Mouse (Mus musculus) G1E (cell line): ENCODE measurements around the gene Socs3. TPM values are rescaled to one million over a fixed set of nuclear protein-coding genes. Genes with fewer than 3 reads are reported as not detected.

Experiments used
- polyA plus RNA-seq: library from polyadenylated mRNA; stranded (reverse); fragments of >175 nt; gene quantifications from 2 replicates; pipeline ENCODE4 v1.2.3, GENCODE M21; 2012
- total RNA-seq, 2 experiments: library from RNA; stranded (forward) in 1 of 2; stranded (reverse) in 1 of 2; fragments of 200-1000 nt in 1 of 2; fragments of >200 nt in 1 of 2; fragmentation: Nextera tagmentation in 1 of 2; gene quantifications; 2 replicates each; pipeline ENCODE4 v1.2.3; 2014 to 2017

Socs3 gene
- total and polyA plus RNA-seq, 3 experiments: 2.9 to 3.8 TPM; not detected in 1

Other genes with a start within 250 kb of the Socs3 start
- gene Tmc8, start 188.0 kb downstream of the Socs3 start, total RNA-seq (2014; fragmentation: Nextera tagmentation): 8.5 and 43.8 TPM in 2 replicates
- 3.4 and 4.6 TPM in 2 replicates for gene Tmc8, start 188.0 kb downstream of the Socs3 start, total RNA-seq (2017)
- gene Tmc8, start 188.0 kb downstream of the Socs3 start, polyA plus RNA-seq: 18.5 and 26.9 TPM in 2 replicates
- 16.5 and 27.3 TPM in 2 replicates for gene Tmc6, start 187.8 kb downstream of the Socs3 start, total RNA-seq (2014; fragmentation: Nextera tagmentation)
- gene Tmc6, start 187.8 kb downstream of the Socs3 start, total RNA-seq (2017): 9.6 and 12.2 TPM in 2 replicates
- 25.3 and 32.3 TPM in 2 replicates for gene Tmc6, start 187.8 kb downstream of the Socs3 start, polyA plus RNA-seq
- 5.0 and 20.9 TPM in 2 replicates for gene 6030468B19Rik, start 172.4 kb downstream of the Socs3 start, total RNA-seq (2014; fragmentation: Nextera tagmentation)
- 3.3 and 4.2 TPM in 2 replicates for gene 6030468B19Rik, start 172.4 kb downstream of the Socs3 start, total RNA-seq (2017)
- 10.3 and 11.7 TPM in 2 replicates for gene 6030468B19Rik, start 172.4 kb downstream of the Socs3 start, polyA plus RNA-seq
- gene Gm20708, start 160.4 kb downstream of the Socs3 start, total RNA-seq (2014; fragmentation: Nextera tagmentation): 8.7 TPM in 2 replicates
- gene Gm20708, start 160.4 kb downstream of the Socs3 start, total RNA-seq (2017): 0.29 TPM in 1 of 2 replicates, not detected in the other
- 0.07 and 0.09 TPM in 2 replicates for gene Gm20708, start 160.4 kb downstream of the Socs3 start, polyA plus RNA-seq
- 221 and 236 TPM in 2 replicates for gene Syngr2, start 160.4 kb downstream of the Socs3 start, total RNA-seq (2014; fragmentation: Nextera tagmentation)
- 95.8 and 105 TPM in 2 replicates for gene Syngr2, start 160.4 kb downstream of the Socs3 start, total RNA-seq (2017)
- gene Syngr2, start 160.4 kb downstream of the Socs3 start, polyA plus RNA-seq: 189 and 211 TPM in 2 replicates
- 8.1 and 23.0 TPM in 2 replicates for gene Afmid, start 144.1 kb downstream of the Socs3 start, total RNA-seq (2014; fragmentation: Nextera tagmentation)
- gene Afmid, start 144.1 kb downstream of the Socs3 start, total RNA-seq (2017): 6.4 and 6.9 TPM in 2 replicates
- gene Afmid, start 144.1 kb downstream of the Socs3 start, polyA plus RNA-seq: 3.5 and 3.7 TPM in 2 replicates
- 63.5 and 75.8 TPM in 2 replicates for gene Tk1, start 144.0 kb downstream of the Socs3 start, total RNA-seq (2014; fragmentation: Nextera tagmentation)
- gene Tk1, start 144.0 kb downstream of the Socs3 start, total RNA-seq (2017): 73.2 and 85.0 TPM in 2 replicates
- 51.3 and 77.0 TPM in 2 replicates for gene Tk1, start 144.0 kb downstream of the Socs3 start, polyA plus RNA-seq
- gene Birc5, start 120.8 kb downstream of the Socs3 start, total RNA-seq (2014; fragmentation: Nextera tagmentation): 82.6 and 131 TPM in 2 replicates
- 228 and 241 TPM in 2 replicates for gene Birc5, start 120.8 kb downstream of the Socs3 start, total RNA-seq (2017)
- 149 and 184 TPM in 2 replicates for gene Birc5, start 120.8 kb downstream of the Socs3 start, polyA plus RNA-seq
- gene Tmem235, start 109.3 kb downstream of the Socs3 start, total RNA-seq (2014; fragmentation: Nextera tagmentation): not detected in 2 replicates
- 0.12 TPM in 1 of 2 replicates, not detected in the other for gene Tmem235, start 109.3 kb downstream of the Socs3 start, total RNA-seq (2017)
- not detected in 2 replicates for gene Tmem235, start 109.3 kb downstream of the Socs3 start, polyA plus RNA-seq
- gene Tha1, start 96.6 kb downstream of the Socs3 start, total RNA-seq (2014; fragmentation: Nextera tagmentation): not detected in 2 replicates
- not detected in 2 replicates for gene Tha1, start 96.6 kb downstream of the Socs3 start, total RNA-seq (2017)
- gene Tha1, start 96.6 kb downstream of the Socs3 start, polyA plus RNA-seq: not detected in 2 replicates
- 9.7 and 10.0 TPM in 2 replicates for gene Pgs1, start 16.2 kb upstream of the Socs3 start, total RNA-seq (2014; fragmentation: Nextera tagmentation)
- 17.6 and 18.8 TPM in 2 replicates for gene Pgs1, start 16.2 kb upstream of the Socs3 start, total RNA-seq (2017)
- 36.9 and 37.6 TPM in 2 replicates for gene Pgs1, start 16.2 kb upstream of the Socs3 start, polyA plus RNA-seq
- gene Dnah17, start 160.6 kb upstream of the Socs3 start, total RNA-seq (2014; fragmentation: Nextera tagmentation): not detected in 2 replicates
- gene Dnah17, start 160.6 kb upstream of the Socs3 start, total RNA-seq (2017): 0.11 TPM in 1 of 2 replicates, not detected in the other
- gene Dnah17, start 160.6 kb upstream of the Socs3 start, polyA plus RNA-seq: not detected in 2 replicates